Mouse (Mus musculus): ENCODE results near the gene Itpr2.

Itpr2 gene

DNA sequence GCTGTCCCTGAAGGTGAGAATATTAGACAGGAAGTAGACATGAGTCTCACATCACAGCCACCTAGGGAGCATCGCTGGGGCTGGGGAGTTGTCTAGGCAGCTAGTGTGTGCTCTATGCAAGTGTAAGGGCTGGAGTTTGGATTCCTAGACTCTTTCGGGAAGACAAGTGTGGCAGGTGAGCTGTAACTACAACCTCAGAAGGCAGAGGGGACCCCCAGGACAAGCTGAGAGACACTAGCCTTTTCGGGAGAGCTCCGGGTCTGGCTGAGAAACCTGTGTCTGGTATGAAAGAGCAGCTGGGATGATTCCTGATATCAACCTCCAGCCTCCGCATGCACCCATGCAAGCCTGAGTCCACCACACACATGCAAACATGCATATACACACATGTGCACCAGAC, 232.7 kb downstream of the Itpr2 start:
- DNase-seq (ENCODE audit: low read depth, low spot score): no peak

- DNase-seq (ENCODE audit: low read depth, low spot score): no peak
Observed at GRCm38 (mm10) chr6:146260674-146261376, 241.2 kb downstream of the Itpr2 start.

DNA sequence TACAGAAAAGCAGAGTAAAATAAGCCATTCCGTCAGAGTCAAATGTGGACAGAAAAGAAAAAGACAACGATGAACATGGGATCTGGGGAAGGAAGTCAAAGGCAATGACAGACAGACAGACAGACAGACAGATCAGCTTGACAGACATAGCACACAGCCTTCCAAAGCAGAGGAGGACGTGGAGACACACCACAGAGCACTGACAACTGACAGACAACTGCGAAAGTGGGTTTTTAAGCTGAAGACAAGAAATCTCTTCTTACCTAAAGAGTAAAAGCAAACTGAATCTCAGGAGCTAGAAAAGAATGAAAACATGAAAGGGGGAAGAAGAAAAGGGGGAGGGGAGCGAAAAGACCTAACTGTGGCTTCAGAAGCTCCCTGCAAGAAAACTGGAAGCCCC, 243.3 kb downstream of the Itpr2 start:
- no peak for DNase-seq (ENCODE audit: low read depth, low spot score)

- DNase-seq (ENCODE audit: low read depth, low spot score): no peak
Observed at GRCm38 (mm10) chr6:146258261-146258660, 243.8 kb downstream of the Itpr2 start.

- no peak for DNase-seq (ENCODE audit: low read depth, low spot score)
Observed at GRCm38 (mm10) chr6:146256947-146257670, 244.9 kb downstream of the Itpr2 start.

DNA sequence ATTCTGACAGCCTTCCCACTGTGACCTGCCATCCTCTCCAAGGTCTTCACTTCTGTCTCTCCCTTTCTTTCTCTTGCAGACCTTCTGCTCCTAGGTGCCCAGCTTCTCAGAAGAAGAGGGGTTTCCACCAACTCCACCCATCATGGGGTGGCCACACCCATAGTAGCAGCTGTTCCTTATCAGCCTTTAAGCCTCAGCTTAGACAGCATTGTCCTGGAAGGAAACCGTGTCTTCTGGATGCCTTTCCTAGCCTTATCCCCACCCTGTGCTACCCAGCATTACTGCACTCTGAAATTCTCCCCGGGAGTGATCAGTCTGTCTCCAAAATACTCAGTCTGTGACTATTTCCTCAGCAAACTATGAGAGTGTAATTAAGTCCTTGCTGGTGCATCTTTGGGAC, 245.6 kb downstream of the Itpr2 start:
- DNase-seq (ENCODE audit: low read depth, low spot score): no peak

GRCm38 (mm10) chr6:146255656-146256055, 246.4 kb downstream of the Itpr2 start:
- DNase-seq (ENCODE audit: low read depth, low spot score): no peak

DNA sequence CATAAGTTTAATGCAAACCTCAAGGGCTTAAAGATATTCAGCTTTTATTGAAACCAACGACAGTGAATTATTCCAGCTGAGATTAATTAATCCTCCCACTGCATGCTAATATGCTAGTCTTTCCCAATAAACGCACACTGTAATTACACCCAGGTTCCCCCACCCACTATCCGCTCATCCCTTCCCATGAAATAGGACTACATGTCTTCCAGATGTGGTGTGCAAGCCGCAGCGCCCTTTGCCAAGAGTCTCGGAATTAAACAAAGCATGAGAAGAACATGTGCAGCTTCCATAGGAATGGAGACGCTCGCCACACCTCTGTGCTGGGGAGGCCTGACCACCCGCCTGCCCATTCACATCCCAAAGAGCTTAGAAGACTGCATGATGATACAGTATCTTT, 247.1 kb downstream of the Itpr2 start:
- no peak for DNase-seq (ENCODE audit: low read depth, low spot score)

DNA sequence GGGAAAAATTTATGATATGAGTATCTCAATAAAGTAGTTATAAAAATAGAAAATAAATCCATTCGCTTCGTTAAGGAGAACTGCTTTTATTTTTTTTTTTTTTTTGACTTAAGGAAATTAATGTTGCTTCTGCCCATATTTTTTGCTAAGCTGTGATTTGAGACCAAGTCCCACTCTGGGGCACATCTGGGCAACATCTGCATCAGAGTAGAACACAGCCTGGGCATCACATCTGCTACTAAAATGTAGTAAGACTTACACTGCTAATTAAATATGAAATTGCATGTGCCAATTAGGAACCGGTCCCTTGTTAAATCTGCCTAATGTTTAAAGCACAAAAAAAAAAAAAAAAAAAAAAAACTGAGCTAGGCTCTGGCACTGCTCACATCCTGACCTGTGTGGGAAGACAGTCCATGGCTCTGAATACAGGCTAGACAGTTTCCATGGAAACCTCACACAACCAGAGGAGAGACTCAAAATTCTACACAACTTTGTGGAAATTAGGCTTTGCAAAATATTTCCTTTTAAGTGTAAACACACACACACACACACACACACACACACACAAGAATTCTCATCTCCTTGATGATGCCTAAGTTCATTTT, 247.7 kb downstream of the Itpr2 start:
- no peak for DNase-seq (ENCODE audit: low read depth, low spot score)

GRCm38 (mm10) chr6:146249096-146249495, 252.9 kb downstream of the Itpr2 start:
- no peak for DNase-seq (ENCODE audit: low read depth, low spot score)

DNA sequence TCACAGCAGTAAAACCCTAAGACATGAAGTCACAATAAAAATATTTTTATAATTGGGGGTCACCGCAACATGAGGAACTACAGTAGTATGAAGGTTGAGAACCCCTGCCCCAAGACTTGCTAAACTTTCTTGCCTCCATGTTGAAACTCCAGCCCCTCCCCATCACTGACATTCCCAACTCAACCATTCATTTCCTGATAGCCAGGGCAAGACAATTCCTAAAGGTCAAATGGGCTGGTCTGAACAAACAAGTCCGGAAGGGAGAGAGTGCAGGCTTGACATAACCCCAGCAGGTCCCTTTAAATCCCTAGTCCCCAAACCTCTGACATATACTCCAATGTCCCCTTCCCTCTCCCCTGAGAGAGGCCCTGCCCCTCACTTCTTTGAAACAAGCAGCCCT, 253.7 kb downstream of the Itpr2 start:
- DNase-seq (ENCODE audit: low read depth, low spot score): no peak

GRCm38 (mm10) chr6:146247906-146248305, 254.1 kb downstream of the Itpr2 start:
- no peak for DNase-seq (ENCODE audit: low read depth, low spot score)

GRCm38 (mm10) chr6:146246368-146246767, 255.7 kb downstream of the Itpr2 start:
- no peak for DNase-seq (ENCODE audit: low read depth, low spot score)

GRCm38 (mm10) chr6:146245888-146246287, 256.1 kb downstream of the Itpr2 start:
- no peak for DNase-seq (ENCODE audit: low read depth, low spot score)

GRCm38 (mm10) chr6:146243068-146243467, 259.0 kb downstream of the Itpr2 start:
- DNase-seq (ENCODE audit: low read depth, low spot score): no peak

DNA sequence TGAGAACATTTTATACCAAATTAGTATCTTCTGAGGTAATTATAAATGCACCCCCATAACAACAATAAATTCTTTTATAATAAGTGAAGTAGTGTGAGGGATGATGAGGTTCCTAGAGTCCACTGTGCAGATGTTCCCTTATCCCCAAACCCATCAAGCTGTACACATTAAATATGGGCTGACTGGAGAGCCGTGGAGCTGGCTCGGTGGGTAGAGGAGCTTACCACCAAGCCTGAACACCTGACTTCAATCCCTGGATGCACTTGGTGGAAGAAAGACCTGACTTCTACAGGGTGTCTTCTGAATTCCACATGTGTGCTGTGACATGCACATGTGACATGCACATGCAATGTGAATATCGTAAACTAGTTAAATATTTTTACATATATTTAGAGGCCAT, 260.7 kb downstream of the Itpr2 start:
- no peak for DNase-seq (ENCODE audit: low read depth, low spot score)

DNA sequence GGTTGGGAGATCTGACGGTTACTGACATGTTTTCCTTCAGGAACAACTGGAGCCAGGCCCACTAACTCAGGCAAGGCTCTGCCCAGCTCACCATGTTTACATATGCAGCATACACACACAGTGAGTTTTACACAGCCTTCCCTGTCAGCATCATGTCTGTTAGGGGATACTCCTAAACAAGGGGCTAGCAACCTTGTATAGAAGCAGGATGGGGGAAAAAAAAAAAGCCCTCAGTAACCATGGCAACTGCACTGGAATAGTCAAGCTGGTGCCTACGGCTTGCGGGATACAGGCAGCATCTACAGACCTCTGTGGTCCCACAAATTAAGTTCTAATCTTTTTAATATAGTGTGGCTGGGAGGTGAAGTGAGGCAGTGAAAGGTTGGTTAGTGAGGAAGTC, 266.9 kb downstream of the Itpr2 start:
- DNase-seq (ENCODE audit: low read depth, low spot score): no peak

GRCm38 (mm10) chr6:146234417-146234816, 267.6 kb downstream of the Itpr2 start:
- no peak for DNase-seq (ENCODE audit: low read depth, low spot score)

DNA sequence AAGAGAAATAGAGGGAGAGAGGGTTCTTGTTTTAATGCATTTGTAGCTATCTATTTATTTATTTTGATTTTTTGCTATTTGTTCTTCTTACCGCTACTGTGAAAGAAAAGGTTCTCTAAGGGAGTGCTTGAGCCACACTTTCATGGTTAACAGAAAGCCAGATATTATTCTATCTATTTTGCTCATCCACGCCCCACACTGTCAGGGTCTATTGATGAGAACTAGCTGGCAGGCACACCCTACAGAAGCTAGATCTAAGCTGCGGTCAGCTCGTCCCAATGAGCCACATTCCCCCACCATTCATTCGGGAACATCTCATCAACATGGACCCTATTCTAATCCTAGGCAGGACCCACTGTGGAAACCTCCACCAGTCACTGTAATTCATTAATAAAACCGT, 271.1 kb downstream of the Itpr2 start:
- no peak for DNase-seq (ENCODE audit: low read depth, low spot score)

DNA sequence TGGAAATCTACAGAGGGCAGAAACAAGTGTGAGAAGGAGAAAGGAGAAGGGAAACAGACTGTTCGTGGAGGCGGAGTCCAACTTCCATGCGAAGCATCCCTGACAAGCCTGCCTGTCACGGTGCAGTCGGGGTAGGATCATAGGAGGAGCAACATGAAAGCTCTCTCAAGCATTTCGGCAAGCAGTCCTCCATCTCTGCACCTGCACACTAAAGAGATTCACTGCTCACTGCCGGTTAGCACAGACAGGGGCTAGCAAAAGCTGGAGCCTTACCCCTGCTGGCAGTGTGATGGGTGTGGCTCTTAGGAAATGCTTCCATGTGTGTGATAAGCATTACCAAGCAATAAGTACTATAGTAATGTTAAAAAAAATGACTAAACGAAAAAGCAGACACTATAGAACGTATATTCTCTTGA, 271.6 kb downstream of the Itpr2 start:
- DNase-seq (ENCODE audit: low read depth, low spot score): no peak

- no peak for DNase-seq (ENCODE audit: low read depth, low spot score)
Observed at GRCm38 (mm10) chr6:146229967-146230366, 272.1 kb downstream of the Itpr2 start.

DNA sequence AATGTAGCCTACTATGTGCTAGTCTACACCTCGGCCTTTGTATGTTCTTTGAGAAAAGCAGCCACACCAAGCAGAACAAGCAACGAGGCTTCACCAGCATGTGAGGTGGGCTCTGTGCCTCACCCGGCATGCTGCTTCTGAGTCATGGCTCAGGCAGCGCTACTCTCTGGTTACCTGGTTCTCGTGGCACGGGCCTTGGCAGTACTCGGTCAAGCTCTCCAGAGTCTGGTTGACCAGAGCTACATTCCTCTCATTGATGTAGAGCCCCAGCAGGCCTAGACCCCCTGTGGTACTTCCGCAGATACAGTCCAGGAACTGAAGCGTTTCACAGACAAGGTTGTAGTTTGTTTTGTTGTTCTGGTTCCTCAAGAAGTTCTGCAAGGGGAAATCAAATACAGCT, 272.5 kb downstream of the Itpr2 start:
- DNase-seq (ENCODE audit: low read depth, low spot score): no peak

DNA sequence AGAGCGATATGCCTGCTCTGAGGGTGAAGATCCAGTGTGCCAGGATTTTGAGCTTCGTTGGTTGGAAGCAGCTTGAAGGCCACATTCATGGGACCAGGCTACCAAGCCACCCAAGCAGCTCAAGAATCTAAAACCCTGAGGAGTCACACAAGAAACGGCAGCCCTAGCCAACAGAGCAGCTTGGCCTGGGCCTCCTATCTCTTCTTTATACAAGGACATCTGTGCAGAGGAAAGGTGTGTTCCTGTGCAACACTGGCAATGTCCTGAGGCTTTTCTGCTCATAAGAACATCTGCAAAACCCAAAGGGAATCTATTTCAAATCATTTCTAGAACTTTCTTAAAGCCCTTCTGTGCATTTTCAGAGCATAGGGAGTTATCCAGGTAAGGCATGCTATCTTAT, 274.0 kb downstream of the Itpr2 start:
- DNase-seq (ENCODE audit: low read depth, low spot score): no peak
